Mouse (Mus musculus) gastrocnemius, postnatal 36 days (tissue): ENCODE data around the gene Bcr. TPM values are rescaled to one million over a fixed set of nuclear protein-coding genes. Genes with fewer than 3 reads are reported as not detected.

ENCODE experiments used
- DNase-seq, 2 experiments: peaks; one replicate each; pipeline ENCODE4 v3.0.0; 2022
- intact Hi-C: fragments of 180-260 bp; cut with DNase I; formaldehyde crosslinking; loops from one replicate; pipeline ENCODE4 v1.15.1; 2025
- total RNA-seq, 2 experiments: library from RNA; stranded (reverse); gene quantifications; 2 replicates each; pipeline ENCODE4 v1.2.3; 2021

Bcr gene
- total RNA-seq, 2 experiments from 2014 or later, result 4.3 to 4.4 TPM

DNA sequence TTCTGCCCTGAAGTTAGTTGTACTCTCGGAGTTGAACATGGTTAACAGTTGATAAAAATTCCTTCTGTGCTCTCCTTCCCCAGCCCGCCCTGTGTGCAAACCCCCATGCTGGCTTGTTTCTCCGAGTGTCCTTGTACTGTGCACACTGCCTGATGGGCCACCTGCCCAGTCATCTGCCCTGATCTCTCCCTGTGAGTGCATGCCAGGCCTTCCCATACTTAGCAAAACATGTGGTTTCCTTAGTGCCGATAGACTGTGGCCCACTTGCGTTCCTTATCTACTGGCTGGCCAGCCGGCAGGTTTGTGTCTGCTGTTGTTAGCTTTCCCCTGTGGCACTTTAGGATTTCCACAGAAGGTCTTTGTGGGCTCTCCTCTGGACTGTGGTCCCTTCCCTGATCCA is 6.3 kb upstream of the Bcr start:
- intact Hi-C loops, result no loop called here
- DNase-seq, result no peak

DNA sequence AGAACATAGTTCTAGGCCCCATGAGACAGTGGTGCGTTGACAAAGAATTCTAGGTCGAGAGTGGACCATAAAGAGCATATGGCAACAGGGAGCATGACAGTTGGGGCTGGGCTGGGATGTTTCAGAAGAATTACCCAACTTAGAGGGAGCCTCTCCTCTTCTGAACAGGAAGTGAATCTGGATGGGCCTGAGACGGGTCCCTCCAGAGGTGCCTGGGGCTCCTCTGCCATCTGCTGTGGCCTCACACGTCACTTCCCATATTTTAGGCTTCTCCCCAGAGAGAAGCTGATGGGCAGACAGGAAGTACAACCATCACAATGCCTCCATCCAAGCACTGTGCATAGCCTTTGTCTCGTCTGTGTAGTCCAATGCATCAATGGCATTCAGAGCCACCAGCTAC is 4.7 kb upstream of the Bcr start:
- DNase-seq, result no peak
- intact Hi-C loops, result no loop called here

DNA sequence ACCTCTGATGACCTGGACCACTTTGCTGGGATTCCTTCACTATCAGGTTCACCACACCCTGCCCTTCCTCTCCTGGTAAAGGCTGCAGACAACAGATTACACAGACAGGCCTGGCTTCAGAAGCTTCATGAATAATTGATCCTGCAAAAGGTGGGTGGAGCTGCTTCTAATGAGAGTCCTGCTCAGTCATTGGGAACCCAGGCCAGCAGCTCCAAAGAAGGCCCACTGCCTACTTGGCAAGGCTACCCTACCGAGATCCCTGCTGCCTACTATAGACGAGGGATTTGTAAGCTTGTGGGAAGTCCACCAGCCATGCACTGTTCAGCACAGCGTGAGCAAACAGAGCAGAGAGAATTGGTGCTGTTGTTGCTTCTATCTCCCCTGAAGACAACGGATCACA is 4.1 kb upstream of the Bcr start:
- intact Hi-C loops, result no loop called here

DNA sequence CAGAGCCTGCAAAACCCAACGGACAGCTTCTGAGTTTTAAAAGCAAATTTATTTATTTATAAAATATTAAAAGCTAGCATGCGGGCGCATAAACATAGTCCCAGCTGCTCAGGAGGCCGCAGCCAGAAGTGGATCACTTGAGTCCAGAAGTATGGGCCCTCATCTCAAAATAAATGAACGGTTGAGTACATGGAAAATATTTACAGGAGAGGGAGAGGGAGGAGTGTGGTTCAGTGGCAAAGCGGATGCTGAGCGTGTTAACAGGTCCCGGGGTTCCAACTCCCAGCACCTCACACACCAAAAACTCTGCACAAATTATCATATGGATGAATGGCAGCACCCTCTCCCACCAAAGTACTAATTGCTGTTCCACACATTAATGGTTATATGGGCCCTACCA is 2.1 kb upstream of the Bcr start:
- no peak for DNase-seq
- intact Hi-C loops, result no loop called here

More for the DNA sequence above, 4.1 kb upstream of the Bcr start:
- no peak for DNase-seq

DNA sequence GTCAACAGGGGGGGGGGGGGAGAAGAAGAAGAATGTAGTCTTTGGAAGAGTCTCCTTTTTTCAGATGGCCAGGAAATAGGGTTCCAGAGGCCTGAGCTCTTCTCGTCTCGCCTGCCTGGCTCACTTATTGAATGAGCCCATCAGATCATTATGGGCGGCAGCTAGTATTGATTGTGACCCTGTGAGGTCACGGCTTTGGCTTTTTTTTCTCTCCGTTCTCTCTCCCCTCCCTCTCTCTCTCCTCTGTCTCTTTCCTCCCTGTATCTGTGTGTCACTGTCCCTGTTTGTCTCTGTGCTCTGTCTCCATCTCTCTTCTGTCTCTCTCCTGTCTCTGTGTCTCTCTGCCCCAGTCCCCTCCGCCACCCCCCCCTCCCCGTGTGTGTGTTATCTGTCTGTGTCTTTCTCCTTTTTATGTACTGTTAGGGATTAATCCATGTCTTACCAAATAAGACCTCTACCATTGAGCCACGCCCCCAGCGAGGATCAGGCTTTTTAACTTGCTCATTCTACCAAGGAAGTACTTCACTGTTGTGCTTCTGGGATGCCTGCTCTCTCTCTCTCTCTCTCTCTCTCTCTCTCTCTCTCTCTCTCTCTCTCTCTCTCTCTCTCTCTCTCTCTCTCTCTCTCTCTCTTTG is 1.5 kb upstream of the Bcr start:
- DNase-seq, result no peak
- intact Hi-C loops, result loop anchor here (1.0 kb wide), 1 partner anchor 92 kb away; no protein-coding TSS in a partner anchor

DNA sequence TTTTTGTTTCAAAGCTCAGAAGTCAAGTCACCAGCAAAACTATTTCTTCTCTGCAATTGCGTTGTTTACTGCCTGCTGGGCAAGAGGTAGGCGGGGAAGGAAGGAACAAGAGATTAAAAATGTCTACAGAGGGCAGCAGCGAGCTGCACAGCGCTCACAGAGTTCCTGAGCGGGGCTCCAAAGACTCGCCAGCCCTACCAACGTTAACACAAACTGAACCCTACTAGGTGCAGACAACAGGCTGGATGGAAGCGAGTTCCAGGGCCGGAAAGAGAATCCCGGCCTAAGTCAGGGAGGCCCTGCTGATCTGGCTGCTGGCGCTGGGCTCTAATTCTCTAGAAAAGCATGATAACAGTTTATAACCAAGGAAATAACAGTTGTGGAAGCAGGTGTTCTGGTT is 996 bp upstream of the Bcr start:
- peak; percentile 59 to 60 for DNase-seq
- intact Hi-C loops, result loop anchor here (1.0 kb wide), 1 partner anchor 92 kb away; no protein-coding TSS in a partner anchor

DNA sequence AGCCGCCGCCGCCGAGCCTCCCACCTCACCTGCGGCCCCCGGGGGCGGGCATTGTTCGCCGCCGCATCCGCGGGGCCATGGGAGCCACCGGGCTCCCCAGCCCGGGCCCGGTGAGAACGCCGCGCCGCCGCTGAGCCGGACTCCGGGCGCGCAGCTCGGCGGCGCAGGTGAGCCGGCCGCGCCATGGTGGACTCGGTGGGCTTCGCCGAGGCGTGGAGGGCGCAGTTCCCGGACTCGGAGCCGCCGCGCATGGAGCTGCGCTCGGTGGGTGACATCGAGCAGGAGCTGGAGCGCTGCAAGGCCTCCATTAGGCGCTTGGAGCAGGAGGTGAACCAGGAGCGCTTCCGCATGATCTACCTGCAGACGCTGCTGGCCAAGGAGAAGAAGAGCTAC is 447 bp downstream of the Bcr start:
- intact Hi-C loops, result loop anchor here (5.0 kb wide), 1 partner anchor 41 kb away; no protein-coding TSS in a partner anchor

DNA sequence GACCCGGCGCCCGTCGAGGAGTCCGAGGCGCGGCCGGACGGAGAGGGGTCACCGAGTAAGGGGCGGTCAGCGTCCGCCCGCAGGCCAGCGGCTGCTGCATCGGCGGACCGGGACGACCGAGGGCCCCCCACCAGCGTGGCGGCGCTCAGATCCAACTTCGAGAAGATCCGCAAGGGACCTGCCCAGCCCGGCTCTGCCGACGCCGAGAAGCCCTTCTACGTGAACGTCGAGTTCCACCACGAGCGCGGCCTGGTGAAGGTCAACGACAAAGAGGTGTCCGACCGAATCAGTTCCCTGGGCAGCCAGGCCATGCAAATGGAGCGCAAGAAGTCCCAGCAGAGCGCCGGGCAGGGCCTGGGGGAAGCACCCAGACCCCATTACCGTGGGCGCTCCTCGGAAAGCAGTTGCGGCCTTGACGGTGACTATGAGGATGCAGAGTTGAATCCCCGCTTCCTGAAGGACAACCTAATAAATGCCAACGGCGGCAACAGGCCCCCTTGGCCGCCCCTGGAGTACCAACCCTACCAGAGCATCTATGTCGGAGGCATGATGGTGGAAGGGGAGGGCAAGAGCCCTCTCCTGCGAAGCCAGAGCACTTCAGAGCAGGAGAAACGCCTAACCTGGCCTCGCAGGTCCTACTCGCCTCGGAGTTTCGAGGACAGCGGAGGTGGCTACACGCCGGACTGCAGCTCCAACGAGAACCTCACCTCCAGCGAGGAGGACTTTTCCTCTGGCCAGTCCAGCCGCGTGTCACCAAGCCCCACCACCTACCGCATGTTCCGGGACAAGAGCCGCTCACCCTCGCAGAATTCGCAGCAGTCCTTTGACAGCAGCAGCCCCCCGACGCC is 1.2 kb downstream of the Bcr start:
- intact Hi-C loops, result loop anchor here (5.0 kb wide), 1 partner anchor 41 kb away; no protein-coding TSS in a partner anchor
- DNase-seq, result no peak

More for the DNA sequence above, 447 bp downstream of the Bcr start:
- DNase-seq, result no peak

DNA sequence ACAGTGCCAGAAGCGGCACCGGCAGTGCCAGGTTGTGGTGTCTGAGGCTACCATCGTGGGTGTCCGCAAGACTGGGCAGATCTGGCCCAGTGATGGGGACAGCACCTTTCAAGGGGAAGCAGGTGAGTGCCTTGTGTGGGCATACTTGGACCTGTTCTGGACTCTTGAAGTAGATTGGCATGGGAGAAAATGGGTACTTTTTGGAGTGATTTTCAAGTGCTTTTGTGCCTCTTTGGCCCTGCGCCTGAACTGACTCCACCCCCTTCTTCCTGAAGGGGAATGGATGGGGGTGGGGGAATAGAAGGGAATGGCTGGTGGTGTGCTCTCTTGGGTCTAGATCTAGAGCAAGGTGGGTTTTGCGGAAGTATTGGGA is 1.8 kb downstream of the Bcr start:
- no peak for DNase-seq
- intact Hi-C loops, result loop anchor here (5.0 kb wide), 1 partner anchor 40 kb away; no protein-coding TSS in a partner anchor

DNA sequence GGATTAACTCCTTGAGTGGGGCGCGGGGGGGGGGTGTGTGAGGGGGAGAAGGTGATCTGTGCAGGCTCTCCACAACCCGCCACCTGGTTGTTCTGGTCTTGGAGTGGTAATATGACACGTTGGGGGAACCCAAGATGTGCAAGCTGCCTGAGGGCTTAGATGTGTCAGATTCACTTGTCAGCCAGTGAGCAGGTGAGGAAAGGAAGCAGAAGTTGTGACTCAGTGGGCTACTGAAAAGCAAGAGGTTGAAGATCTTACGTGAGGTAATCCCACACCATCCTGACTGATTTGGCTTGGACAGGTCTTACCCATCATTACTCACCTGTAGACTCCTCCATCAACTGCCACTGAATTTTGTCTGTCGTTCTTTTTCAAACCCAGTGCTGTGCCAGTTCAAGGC is 2.2 kb downstream of the Bcr start:
- intact Hi-C loops, result loop anchor here (5.0 kb wide), 1 partner anchor 40 kb away; no protein-coding TSS in a partner anchor

DNA sequence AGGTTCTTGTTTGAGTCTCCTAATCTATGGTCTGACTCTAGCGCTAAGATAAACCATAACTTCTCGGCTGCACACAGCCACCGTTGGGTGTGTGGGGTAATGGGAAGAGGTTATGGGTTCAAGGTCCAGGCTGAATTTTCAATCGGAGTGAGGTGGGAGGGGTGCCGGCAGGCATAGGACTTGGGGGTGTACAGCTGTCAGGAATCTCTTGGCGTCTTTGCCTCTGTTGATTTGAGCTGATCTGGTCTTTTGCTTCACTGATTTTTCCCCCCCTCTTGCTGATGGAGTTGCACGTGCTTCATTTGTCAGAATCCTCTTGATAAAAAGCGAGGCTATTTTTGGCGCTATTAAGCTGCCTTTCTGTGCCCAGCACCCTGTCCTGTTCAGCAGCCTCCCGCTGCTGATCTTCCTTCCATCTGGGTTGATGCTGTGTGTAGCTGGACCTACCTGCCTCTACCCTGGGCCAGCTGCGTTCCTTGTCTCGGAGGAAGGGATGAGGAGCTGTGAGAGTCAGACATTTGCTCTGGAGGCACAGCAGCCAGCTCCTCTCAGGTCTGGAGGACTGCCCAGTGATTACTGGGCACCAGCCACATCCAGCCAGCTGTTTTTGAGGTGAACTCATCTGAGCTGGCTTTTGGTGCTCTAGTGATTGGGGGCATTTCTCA is 3.0 kb downstream of the Bcr start:
- no peak for DNase-seq
- intact Hi-C loops, result loop anchor here (5.0 kb wide), 1 partner anchor 39 kb away; no protein-coding TSS in a partner anchor

More for the DNA sequence above, 2.2 kb downstream of the Bcr start:
- DNase-seq, result no peak

DNA sequence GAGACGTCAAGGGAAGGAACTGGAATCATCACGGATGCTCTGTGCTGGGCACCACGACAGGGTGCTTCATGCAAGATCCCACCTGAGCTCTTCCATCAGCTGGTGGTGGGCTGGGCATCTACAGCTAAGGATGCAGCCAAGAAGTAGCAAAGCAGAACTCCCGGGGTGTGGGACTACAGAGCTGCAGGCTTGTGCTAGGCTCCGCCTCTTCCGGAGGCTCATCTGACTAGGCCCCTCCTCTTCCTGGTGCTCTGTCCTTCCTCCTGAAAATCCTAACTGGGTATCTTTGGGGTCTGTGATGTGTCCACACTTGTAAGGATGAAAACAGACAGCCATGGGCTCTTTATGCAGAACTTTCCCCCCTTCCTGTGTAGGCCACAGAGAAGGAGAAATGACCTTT is 5.3 kb downstream of the Bcr start:
- intact Hi-C loops, result no loop called here
- no peak for DNase-seq

DNA sequence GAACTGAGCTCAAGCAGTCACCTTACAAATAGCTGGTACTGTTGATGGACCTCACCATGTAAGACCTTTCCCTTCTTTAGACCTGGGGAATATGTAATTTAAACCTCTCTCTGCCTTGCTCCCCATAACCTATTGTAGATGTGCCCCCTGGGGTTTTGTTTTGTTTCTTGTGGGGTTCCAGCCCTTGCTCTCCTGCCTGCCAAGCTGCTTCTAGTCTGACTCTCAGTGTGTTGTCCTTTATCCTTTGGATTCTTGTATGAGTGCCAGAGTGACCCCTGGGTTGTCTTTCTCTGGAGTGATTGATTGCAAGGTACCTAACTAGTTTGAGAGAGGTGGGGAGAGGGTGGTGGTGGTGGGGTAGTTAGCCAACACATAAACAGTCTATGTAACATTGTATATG is 7.1 kb downstream of the Bcr start:
- no peak for DNase-seq
- intact Hi-C loops, result no loop called here

DNA sequence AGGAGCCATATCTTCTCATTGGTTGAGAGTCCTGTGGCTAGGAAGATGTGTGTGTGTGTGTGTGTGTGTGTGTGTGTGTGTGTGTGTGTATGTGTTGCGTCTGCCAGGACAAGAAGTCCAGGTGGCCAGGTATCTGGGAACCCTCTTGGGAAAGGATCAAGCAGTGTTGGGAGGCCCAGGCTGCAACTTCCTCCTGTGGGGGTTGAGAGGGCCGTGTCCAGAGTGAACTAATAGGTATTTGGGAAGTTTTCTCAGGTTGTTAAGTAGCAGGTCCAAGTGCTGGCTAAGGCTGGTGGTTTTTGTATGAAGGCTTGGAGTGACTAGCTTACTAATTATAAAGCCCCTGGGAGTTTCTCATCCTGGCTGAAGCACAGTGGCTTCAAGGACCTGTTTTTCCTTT is 7.7 kb downstream of the Bcr start:
- DNase-seq, result no peak
- intact Hi-C loops, result no loop called here

DNA sequence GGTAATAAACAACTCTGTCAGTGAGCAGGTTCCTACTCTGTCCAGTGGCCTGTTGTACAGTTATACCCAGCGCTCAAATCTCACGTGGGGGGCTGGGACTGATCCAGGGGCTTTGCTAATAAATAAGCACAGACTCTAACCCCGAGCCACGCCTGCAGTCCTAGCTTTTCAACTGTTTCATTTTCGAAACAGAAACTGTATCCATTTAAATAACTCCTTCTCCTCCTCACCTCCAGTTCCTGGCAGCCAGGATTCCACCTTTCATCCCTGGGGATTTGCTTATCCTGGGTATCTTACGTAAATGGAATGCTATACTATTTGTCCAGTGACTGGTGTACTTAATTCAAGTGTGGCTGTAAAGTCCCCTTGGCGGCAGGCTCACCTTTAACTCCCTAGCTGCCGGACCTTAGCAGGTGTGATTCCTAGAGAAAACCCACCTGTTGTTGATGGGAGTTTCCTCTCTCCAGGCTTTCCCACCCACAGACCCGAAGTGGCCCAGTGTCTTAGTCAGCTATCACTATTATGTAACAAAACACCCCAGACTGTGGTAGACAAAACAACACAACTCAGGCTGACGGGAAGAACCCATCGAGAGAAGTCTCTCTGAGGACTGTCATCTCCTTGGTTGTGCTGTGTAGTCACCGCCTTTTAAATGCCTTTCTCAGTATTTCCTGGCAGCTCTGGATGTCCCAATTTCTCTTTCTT is 8.4 kb downstream of the Bcr start:
- intact Hi-C loops, result no loop called here

DNA sequence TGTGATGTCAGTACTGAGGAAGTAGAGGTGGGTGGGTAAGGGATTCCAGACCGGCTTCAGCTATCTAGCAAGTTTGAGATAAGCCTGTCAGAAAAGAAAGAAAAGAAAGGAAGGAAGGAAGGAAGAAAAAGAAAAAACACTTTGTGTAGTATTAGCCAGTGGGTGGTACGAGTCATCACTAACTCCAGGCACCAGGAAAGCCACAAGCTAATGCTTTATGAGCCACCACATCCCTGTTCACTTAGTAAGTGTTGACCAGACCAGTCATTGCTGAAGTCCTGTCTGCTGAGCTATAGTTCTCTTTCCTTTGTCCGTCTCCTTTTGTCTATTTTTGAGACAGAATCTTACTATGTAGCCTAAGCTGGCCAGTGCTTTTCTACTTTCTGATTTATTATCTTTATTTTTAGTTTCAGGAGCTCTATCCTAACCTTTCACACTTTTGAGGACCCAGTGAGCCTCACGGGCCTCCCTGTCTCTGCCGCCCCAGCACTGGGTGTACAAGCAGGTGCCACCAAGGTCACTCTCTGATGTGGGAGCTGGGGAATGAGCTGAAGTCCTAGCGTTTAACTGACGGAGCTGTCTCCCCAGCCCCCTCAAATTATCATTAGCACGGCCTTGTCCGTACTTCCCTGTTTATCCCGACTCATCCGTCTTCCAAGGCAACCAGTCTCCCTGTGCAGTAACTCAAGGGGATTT is 10.0 kb downstream of the Bcr start:
- DNase-seq, result no peak
- intact Hi-C loops, result no loop called here

More for the DNA sequence above, 8.4 kb downstream of the Bcr start:
- DNase-seq, result no peak

DNA sequence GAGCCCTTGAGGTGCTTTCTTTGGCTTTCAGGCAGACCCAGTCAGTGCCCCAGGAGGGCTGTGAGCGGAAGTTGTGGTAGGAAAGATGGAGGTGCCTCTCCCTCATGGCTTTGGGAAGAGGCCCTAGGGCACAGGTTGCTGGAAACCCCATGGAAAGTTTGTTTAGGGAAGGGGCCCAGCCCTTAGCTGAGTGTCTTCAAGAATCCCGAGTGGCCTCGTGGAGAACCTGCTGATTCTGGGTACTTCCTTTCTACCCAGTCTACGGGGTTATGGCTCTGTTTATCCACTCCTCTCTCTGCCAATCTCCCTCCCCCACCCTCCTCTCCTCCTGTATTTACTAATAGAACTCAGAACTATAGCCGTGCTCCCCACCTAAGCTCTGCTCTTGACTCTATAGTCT is 15.3 kb downstream of the Bcr start:
- no peak for DNase-seq
- intact Hi-C loops, result no loop called here

DNA sequence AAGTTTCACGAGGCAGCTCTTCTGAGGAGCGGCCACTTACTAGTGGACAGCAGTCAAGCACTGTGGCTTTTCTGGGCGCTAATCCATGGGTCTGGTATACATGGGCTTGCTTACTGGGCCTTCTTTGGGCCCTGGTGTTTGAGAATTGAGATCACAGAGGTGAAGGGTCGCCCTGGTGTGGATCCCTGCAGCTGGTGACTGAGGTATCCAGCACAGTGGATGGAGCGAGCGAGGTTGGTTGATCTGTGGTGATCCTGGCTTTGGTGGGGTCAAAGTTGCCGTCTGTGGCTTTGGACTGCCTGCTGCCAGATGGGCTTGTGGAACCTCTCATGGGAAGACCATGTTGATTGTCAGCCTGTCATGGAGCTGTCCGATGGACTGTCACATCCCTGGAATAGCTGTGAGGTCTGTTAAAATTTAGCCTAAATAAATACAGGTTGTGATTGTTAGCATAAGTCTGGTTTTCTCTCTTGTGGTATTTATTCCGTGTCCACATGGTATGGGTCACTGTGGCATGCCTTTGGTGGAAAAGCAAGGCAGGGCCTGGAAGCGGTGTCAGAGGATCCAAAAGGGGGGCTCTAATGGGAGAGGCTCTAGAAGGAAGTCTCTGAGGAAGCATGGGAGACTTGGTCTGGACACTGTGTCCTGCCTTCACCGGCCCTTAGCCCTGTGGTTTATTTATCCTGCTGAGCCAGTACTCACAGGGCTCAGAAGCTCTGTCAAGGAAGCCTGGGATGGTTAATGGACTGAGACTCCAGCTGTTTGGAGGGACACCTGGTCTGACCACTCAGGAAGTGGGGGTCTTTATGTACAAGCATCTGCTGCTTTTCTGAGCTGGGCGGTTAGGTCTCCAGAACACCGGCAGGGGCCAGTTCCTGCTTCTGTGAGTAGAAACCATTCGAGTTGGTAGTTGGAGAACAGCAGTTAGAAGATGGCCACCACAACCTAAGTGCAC is 18.1 kb downstream of the Bcr start:
- no peak for DNase-seq
- intact Hi-C loops, result no loop called here

DNA sequence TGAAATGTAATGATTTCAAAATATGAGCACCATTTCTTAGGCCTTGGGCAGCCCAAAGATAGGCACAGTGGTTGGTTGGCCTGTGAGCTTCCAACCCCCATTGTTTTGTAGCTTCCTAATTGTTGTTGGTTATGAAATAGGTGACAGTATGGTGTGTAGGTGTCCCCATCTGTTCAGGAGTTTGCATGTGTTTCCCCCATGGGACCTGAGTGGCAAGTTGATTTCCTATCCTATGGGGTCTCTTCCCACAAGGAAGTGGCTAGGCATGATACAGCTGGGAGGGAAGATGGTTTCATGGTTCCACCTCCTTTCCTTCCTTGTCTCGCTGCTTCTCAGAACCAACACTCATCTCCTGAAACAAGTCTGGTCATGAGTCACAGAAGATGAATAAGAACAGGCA is 24.9 kb downstream of the Bcr start:
- intact Hi-C loops, result no loop called here
- DNase-seq, result no peak
